Mouse (Mus musculus) cerebellum, adult 2 months (tissue): ENCODE data around the gene Cyp4f39.
A peak's percentile ranks its signal among the peaks of the same experiment; 100 is the strongest.

Experiments used
- CTCF ChIP-seq: fragments of 200-500 bp; IDR thresholded peaks from 2 replicates; pipeline ENCODE4 v1.5.1; 2011; ENCODE audit warnings: low read depth, mild to moderate bottlenecking, control low read depth, low read length, moderate library complexity, borderline replicate concordance; ENCODE audit not compliant: insufficient read depth
- POLR2A ChIP-seq: fragments of 200-500 bp; IDR thresholded peaks from 2 replicates; pipeline ENCODE4 v1.6.1; 2011; ENCODE audit warnings: low read length, control low read depth, borderline replicate concordance; ENCODE audit not compliant: insufficient read depth

GRCm38 (mm10) chr17:32528408-32529337 is 76.2 kb downstream of the Cyp4f39 start:
- TF ChIP-seq CTCF, result peak; percentile 90
- peak; percentile 57; the same call in 1 of the 2 replicates for TF ChIP-seq POLR2A
